Mouse (Mus musculus) liver, embryonic 11.5 days (tissue): ENCODE measurements around the gene Svbp. TPM values are rescaled to one million over a fixed set of nuclear protein-coding genes. Genes with fewer than 3 reads are reported as not detected.

Experiments
- ATAC-seq: fragments of 200-750 bp; cut with Nextera tagmentation; replicated peaks from 2 replicates; pipeline ENCODE4 v1.8.0; 2017; ENCODE audit warnings: moderate number of reproducible peaks, mild to moderate bottlenecking, moderate TSS enrichment, moderate library complexity; ENCODE audit not compliant: low FRiP score
- DNase-seq: peaks from one replicate; pipeline ENCODE4 v3.0.0-alpha.2; 2017; ENCODE audit warnings: low spot score
- H3K27ac ChIP-seq: fragments of 300-500 bp; sonication (generic); 2 replicates; pipeline ENCODE4 v1.5.1; 2014; ENCODE audit warnings: mild to moderate bottlenecking, low read depth, low read length, control low read depth
- H3K27me3 ChIP-seq: fragments of 300-500 bp; sonication (generic); replicated peaks from 2 replicates; pipeline ENCODE4 v1.6.1; 2014; ENCODE audit warnings: low read length, mixed read lengths; ENCODE audit not compliant: control insufficient read depth, insufficient read depth
- H3K36me3 ChIP-seq: fragments of 300-500 bp; sonication (generic); 2 replicates; pipeline ENCODE4 v1.6.1; 2014; ENCODE audit warnings: mild to moderate bottlenecking, low read length, moderate library complexity, mixed read lengths; ENCODE audit not compliant: control insufficient read depth, insufficient read depth
- H3K4me1 ChIP-seq: fragments of 300-500 bp; sonication (generic); replicated peaks from 2 replicates; pipeline ENCODE4 v1.6.1; 2014; ENCODE audit warnings: low read length, mixed read lengths; ENCODE audit not compliant: control insufficient read depth, insufficient read depth
- H3K4me2 ChIP-seq: fragments of 300-500 bp; sonication (generic); 2 replicates; pipeline ENCODE4 v1.6.1; 2014; ENCODE audit warnings: mild to moderate bottlenecking, control low read depth, moderate library complexity
- H3K4me3 ChIP-seq: fragments of 300-500 bp; sonication (generic); 2 replicates; pipeline ENCODE4 v1.5.1; 2014; ENCODE audit warnings: low read depth, low read length, control low read depth
- H3K9ac ChIP-seq: fragments of 300-500 bp; sonication (generic); 2 replicates; pipeline ENCODE4 v1.6.1; 2014; ENCODE audit warnings: low read depth, low read length, control low read depth
- H3K9me3 ChIP-seq: fragments of 300-500 bp; sonication (generic); 2 replicates; pipeline ENCODE4 v1.6.1; 2016; ENCODE audit warnings: low read length, inconsistent platforms, mixed read lengths; ENCODE audit not compliant: control insufficient read depth
- WGBS: fragments of 180-500 bp; shearing (Covaris S2); extraction: QIAGEN DNeasy Blood & Tissue Kit; methylation state at CpG from one replicate; pipeline ENCODE4 v1.1.7; 2014; 5-methylcytosine and 5-hydroxymethylcytosine counted together
- polyA plus RNA-seq: library from polyadenylated mRNA; unstranded; fragments of >200 nt; fragmentation: Nextera tagmentation; extraction: Ambion mirVana; gene quantifications from 2 replicates; pipeline ENCODE4 v1.2.1, GENCODE M21; 2014

The Svbp gene
- polyA plus RNA-seq, result 169 and 174 TPM in 2 replicates

DNA sequence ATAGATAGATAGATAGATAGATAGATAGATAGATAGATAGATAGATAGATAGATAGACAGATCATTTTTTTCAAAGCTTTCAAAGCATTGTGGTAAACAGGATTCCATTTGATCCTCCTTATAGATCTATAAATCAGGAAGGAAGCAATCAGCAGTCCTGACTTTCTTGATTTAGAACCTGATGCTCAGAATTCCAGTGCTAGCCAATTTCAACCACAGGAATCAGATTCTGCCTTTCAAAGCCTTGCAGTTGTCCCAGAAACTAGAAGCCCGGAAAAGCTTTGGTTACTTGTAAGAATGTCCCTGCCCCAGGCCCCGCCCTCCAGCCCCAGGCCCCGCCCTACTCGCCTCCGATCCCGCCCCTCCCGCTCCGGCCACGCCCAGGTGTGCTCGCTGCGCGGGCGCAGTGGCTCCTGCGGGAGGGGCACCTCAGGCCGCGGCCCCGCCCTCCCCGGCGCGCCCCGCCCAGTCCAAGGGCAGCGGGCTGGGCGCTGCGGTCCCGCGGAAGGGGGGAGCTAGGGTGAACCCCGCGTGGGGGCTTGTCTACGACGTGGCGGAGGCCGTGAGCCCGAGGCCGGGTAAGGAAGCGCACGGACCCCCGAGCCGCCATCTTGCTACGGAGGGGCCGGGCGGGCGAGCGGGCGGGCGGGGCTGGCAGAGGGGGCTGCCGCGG, at the start of gene Svbp:
Svbp (plus strand) TSS at position 398 of the 673 bp plus-strand sequence.
- Histone ChIP-seq H3K9me3 (no peaks in the 10 kb centered on the region), H3K9ac (peak within 1 kb of the TSS; percentile 90), H3K36me3 (no peaks in the 10 kb centered on the region), H3K27ac (peak within 1 kb of the TSS; percentile 75), H3K27me3 (no peaks in the 10 kb centered on the region), H3K4me3 (peak within 1 kb of the TSS; percentile 94), H3K4me2 (peak within 1 kb of the TSS; percentile 88), H3K4me1 (peaks cover 31% of the 10 kb centered on the region)
- WGBS, result under 1% methylated on average over 46 of the region's 47 CpGs
- DNase-seq (peak; percentile 95), ATAC-seq (peak; percentile 88)

DNA sequence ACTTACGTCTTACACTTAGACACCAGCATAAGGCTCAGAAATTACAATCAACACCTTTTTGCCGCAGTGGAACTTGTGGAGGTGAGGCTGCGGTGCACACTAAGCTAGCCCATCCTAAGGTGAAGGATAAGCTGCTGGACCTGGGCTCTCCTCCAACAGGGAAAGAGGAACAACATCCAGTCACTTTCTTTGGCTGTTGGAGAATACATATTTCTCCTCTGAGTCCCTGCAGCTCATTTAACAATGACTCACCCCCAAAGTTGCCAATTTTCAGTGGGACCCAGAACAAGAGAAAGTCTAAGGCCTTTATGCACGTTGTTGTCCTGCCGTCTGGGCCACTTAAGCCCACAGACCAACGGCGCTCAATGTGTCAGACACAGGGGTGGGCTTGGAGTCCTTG, 48.3 kb upstream of the Svbp start:
- H3K4me2 ChIP-seq, result no peak overlapping the region
- no peak for DNase-seq
- no peak overlapping the region for H3K4me3 ChIP-seq

DNA sequence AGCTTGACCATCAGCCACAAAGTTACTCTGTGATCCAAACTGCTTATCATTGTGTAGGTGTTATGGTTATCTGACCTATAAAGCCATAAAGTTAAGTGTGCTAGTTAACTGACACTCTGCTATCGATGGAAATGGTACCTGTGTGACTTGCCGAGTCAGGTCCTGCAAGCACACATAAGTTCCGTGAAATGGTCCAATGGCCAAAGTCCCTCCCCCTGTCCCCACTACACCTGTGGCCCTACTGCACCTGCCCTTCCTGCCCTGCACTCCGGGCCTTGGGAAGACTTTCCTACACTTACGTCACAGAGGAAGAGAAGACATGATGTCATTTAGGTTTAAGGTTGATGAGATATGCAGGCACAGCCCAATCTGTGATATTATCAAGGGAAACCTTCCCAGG, 47.8 kb upstream of the Svbp start:
- no peak overlapping the region for H3K4me3 ChIP-seq
- no peak overlapping the region for H3K4me2 ChIP-seq
- no peak overlapping the region for H3K9ac ChIP-seq
- ATAC-seq, result no peak
- 83% methylated on average over 5 of the region's 5 CpGs for WGBS
- DNase-seq, result no peak
- H3K27me3 ChIP-seq, result no peaks in the 10 kb centered on the region
- no peaks in the 10 kb centered on the region for H3K9me3 ChIP-seq
- H3K36me3 ChIP-seq, result no peaks in the 10 kb centered on the region
- peaks cover 3% of the 10 kb centered on the region; the same call in 1 of the 2 replicates for H3K4me1 ChIP-seq
- no peak overlapping the region for H3K27ac ChIP-seq

More for the DNA sequence above, 48.3 kb upstream of the Svbp start:
- Histone ChIP-seq H3K9ac (no peak overlapping the region), H3K36me3 (no peaks in the 10 kb centered on the region), H3K27ac (no peak overlapping the region), H3K27me3 (no peaks in the 10 kb centered on the region), H3K9me3 (no peaks in the 10 kb centered on the region), H3K4me1 (peaks cover 4% of the 10 kb centered on the region; the same call in 1 of the 2 replicates)
- ATAC-seq, result no peak
- 90% methylated on average over 7 of the region's 7 CpGs for WGBS

DNA sequence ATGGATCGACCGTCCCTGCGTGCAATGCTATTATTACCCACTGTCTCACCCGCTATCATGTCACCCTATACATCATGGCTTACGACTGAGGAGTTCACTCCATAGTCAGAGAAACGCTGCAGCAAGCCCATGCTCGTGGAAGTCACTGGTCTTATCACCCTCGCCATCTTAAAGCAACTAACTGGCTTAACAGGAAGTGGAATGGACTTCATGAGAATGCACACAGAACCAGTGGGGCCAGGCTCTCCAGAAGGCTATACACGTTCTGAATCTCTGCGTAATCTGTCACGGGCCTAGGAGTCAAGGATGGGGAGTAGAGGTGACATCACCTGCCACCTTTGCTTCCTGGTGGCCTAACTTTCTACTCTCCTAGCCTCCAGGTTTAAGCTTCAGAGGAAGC, 46.4 kb upstream of the Svbp start:
- Histone ChIP-seq H3K36me3 (no peaks in the 10 kb centered on the region), H3K4me3 (no peak overlapping the region), H3K4me1 (no peaks in the 10 kb centered on the region), H3K27me3 (no peaks in the 10 kb centered on the region), H3K27ac (no peak overlapping the region), H3K9me3 (no peaks in the 10 kb centered on the region), H3K9ac (no peak overlapping the region), H3K4me2 (no peak overlapping the region)
- DNase-seq (no peak), ATAC-seq (no peak)
- 67% methylated on average over 11 of the region's 11 CpGs for WGBS

DNA sequence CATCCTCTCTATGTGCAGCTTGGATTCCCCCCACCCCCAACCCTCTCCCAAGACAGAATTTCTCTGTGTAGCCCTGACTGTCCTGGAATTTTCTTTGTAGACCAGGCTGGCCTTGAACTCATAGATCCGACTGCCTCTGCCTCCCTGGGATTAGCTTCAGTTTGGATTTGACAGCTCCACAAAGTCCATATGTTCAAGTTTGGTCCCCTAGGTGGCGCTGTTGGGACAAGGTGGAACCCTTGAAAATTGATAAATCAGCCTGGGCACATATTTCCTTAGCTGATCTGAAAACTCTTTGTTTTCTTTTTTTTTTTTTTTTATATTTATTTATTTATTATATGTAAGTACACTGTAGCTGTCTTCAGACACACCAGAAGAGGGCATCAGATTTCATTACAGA, 37.9 kb upstream of the Svbp start:
- no peaks in the 10 kb centered on the region for H3K4me1 ChIP-seq
- H3K27ac ChIP-seq, result no peak overlapping the region
- H3K4me2 ChIP-seq, result no peak overlapping the region
- H3K9me3 ChIP-seq, result no peaks in the 10 kb centered on the region
- H3K27me3 ChIP-seq, result no peaks in the 10 kb centered on the region
- ATAC-seq (no peak), DNase-seq (no peak)
- no peak overlapping the region for H3K9ac ChIP-seq
- no peak overlapping the region for H3K4me3 ChIP-seq
- WGBS, result 26% methylated on average over 2 of the region's 2 CpGs
- no peaks in the 10 kb centered on the region for H3K36me3 ChIP-seq

DNA sequence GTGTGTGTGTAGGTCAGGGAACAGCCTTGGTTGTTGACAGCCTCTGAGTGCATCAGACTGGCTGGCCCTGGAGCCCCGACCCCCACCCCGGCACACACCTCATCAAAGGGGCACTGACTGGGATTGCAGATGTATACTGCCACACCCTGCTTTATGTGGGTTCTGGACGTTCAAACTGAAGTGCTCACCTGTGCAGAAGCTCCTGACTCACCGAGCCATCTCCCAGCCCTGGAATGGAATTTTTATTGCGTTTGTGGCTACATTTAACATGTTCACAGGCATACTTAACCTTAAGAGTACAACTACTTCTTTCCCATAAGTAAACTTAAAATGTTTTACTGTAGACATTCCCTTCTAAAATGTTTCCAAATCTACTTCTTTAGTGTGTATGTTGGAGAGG, 37.2 kb upstream of the Svbp start:
- DNase-seq, result no peak
- Histone ChIP-seq H3K36me3 (no peaks in the 10 kb centered on the region), H3K9me3 (no peaks in the 10 kb centered on the region), H3K4me2 (no peak overlapping the region), H3K27ac (no peak overlapping the region), H3K9ac (no peak overlapping the region), H3K27me3 (no peaks in the 10 kb centered on the region), H3K4me3 (no peak overlapping the region), H3K4me1 (no peaks in the 10 kb centered on the region)
- no peak for ATAC-seq
- 78% methylated on average over 5 of the region's 5 CpGs for WGBS

DNA sequence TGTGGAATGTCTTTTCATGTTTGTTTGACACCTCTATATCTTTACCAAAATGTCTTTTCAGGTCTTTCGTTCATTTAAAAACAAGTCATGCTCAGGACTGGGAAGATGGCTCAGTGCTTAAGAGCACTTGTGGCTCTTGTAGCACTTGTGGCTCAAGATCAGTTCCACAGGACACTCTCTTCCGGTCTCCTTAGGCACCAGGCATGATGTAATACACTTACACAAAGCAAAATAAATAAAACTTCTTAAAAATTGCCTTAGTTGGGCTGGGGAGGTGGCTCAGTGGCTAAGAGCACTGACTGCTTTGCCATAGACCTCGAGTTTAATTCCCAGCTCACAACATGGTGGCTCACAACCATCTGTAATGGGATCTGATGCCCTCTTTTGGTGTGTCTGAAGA, 33.7 kb upstream of the Svbp start:
- Histone ChIP-seq H3K4me1 (0 out of 2 replicates have a peak, but pooled peaks cover 2% of the 10 kb centered on the region), H3K27me3 (no peaks in the 10 kb centered on the region), H3K27ac (no peak overlapping the region), H3K9me3 (no peaks in the 10 kb centered on the region), H3K4me2 (no peak overlapping the region), H3K4me3 (no peak overlapping the region), H3K9ac (no peak overlapping the region), H3K36me3 (no peaks in the 10 kb centered on the region)
- DNase-seq, result no peak
- no peak for ATAC-seq
- 65% methylated on average over 3 of the region's 3 CpGs for WGBS

DNA sequence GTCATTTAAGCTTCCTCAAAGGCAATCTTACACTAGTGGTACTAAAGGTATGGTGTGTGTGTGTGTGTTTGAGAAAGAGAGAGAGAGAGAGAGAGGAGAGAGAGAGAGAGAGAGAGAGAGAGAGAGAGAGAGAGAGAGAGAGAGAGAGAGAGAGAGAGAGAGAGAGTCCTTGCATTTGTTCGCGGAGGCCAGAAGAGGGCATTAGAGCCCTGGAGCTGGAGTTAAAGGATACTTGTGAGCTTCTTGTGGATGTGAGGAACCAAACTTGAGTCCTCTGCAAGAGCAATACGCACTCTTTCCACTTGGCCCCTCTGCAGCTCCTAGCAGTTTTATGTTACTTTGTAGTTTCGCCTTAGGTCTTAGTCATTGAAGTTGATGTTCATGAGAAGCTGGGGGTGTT, 32.1 kb upstream of the Svbp start:
- ATAC-seq (no peak), DNase-seq (no peak)
- Histone ChIP-seq H3K4me3 (no peak overlapping the region), H3K9ac (no peak overlapping the region), H3K9me3 (no peaks in the 10 kb centered on the region), H3K36me3 (no peaks in the 10 kb centered on the region), H3K4me2 (no peak overlapping the region), H3K4me1 (peaks cover 5% of the 10 kb centered on the region; the same call in 1 of the 2 replicates), H3K27me3 (no peaks in the 10 kb centered on the region), H3K27ac (no peak overlapping the region)
- 67% methylated on average over 4 of the region's 4 CpGs for WGBS

DNA sequence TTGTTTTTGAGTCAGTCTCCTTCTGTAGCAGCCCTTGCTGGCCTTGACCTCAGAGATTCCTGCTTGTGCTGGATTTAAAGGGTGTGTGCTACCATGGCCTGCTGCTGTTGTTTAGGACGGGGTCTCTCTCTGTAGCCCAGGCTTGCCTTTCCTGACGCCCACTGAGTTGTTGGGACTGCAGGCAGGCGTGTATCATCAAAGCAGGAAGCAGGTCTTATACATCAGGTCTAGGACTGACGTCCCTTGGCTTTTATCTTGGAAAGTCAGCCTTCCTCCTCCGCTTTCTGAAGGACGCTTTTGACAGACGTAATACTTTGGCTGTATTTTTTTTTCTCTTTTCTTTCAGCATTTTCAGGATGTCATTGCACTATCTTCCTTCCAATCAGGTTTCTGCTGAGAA, 29.2 kb upstream of the Svbp start:
- H3K27ac ChIP-seq, result no peak overlapping the region
- ATAC-seq (0 out of 2 replicates have a peak, but pooled peaks have one; percentile 37), DNase-seq (no peak)
- 30% methylated on average over 7 of the region's 7 CpGs for WGBS
- peaks cover 5% of the 10 kb centered on the region; the same call in 1 of the 2 replicates for H3K4me1 ChIP-seq
- no peak overlapping the region for H3K4me3 ChIP-seq
- no peaks in the 10 kb centered on the region for H3K27me3 ChIP-seq
- H3K9me3 ChIP-seq, result no peaks in the 10 kb centered on the region
- no peak overlapping the region for H3K9ac ChIP-seq
- H3K36me3 ChIP-seq, result peaks cover 9% of the 10 kb centered on the region
- no peak overlapping the region for H3K4me2 ChIP-seq
